18 mouse cellular contexts compared by ENCODE assay signal in genomic region chr14:17747922-17748321, GRCm38 (mm10).
DNase-seq lines count a peak whose midpoint lies in the region; ATAC-seq and TF ChIP-seq lines count a peak whose summit lies in the region.
"Had no signal": no experiment of that assay in that cellular context is flagged by ENCODE, and none has a peak within 500 bp of the region (broad histone marks: within the 10 kb centered on the region; RNA-seq: fewer than 3 reads in every experiment).

No protein-coding gene starts in this region.

- peak; percentile 79 for DNase-seq in adrenal gland, adult 2 months
- DNase-seq in adrenal gland, adult 18-20 months (ENCODE audit: low spot score in 2 of 2) = no peak
- DNase-seq in liver, embryonic 11.5 days (ENCODE audit: low spot score) = no peak
- DNase-seq in adrenal gland, postnatal 10 days = peak; percentile 37
- peak; percentile 18 to 54 for DNase-seq in kidney, postnatal 25 days
- DNase-seq in hindbrain, postnatal 0 days (ENCODE audit: low spot score) = no peak
- no peak for DNase-seq in left cerebral cortex, postnatal 10 days (ENCODE audit: extremely low spot score in 1 of 2, low spot score in 2 of 2)
- DNase-seq: cerebellum, adult 9-11 months; embryo, embryonic 11 days; forebrain, postnatal 0 days; gastrocnemius, postnatal 25 days; right cerebral cortex, postnatal 4 days had no signal

- intact Hi-C loops in left cerebral cortex, postnatal 10 days (cut with DNase I) = no loop called here

- no peak overlapping the region for H3K4me3 ChIP-seq in liver, embryonic 16.5 days (ENCODE audit: low read depth, low read length)
- no peak overlapping the region for H3K4me3 ChIP-seq in liver, embryonic 11.5 days (ENCODE audit: low read depth, low read length)
- no peak overlapping the region for H3K4me3 ChIP-seq in hindbrain, postnatal 0 days (ENCODE audit: low read length)
- H3K4me3 ChIP-seq: heart, embryonic 13.5 days; limb, embryonic 10.5 days; lung, embryonic 15.5 days; midbrain, embryonic 13.5 days; stomach, embryonic 15.5 days had no signal

- H3K4me2 ChIP-seq in liver, embryonic 16.5 days (ENCODE audit: low read depth, low read length) = no peak overlapping the region
- no peak overlapping the region for H3K4me2 ChIP-seq in liver, embryonic 11.5 days
- H3K4me2 ChIP-seq in hindbrain, postnatal 0 days (ENCODE audit: low read depth, low read length) = no peak overlapping the region
- H3K4me2 ChIP-seq: heart, embryonic 13.5 days; lung, embryonic 15.5 days; midbrain, embryonic 13.5 days; stomach, embryonic 15.5 days had no signal

- 0 out of 2 replicates have a peak, but pooled peaks have one; percentile 35 for ATAC-seq in liver, embryonic 16.5 days (ENCODE audit: low read depth)
- ATAC-seq in liver, embryonic 11.5 days (replicated peaks; ENCODE audit: low FRiP score) = no peak
- no peak for ATAC-seq in hindbrain, postnatal 0 days
- ATAC-seq: forebrain, postnatal 0 days; midbrain, embryonic 13.5 days had no signal

- H3K27me3 ChIP-seq in liver, embryonic 16.5 days (ENCODE audit: control insufficient read depth, insufficient read depth, low read depth, low read length) = no peaks in the 10 kb centered on the region
- H3K27me3 ChIP-seq in liver, embryonic 11.5 days (replicated peaks; ENCODE audit: control insufficient read depth, insufficient read depth, low read length) = no peaks in the 10 kb centered on the region
- no peaks in the 10 kb centered on the region for H3K27me3 ChIP-seq in hindbrain, postnatal 0 days (ENCODE audit: insufficient read depth, low read length)
- H3K27me3 ChIP-seq: heart, embryonic 13.5 days; lung, embryonic 15.5 days; midbrain, embryonic 13.5 days; stomach, embryonic 15.5 days had no signal

- 69% methylated on average over 3 of the region's 3 CpGs for WGBS in liver, embryonic 16.5 days (ENCODE audit: insufficient replicate concordance)
- 84% methylated on average over 3 of the region's 3 CpGs for WGBS in liver, embryonic 11.5 days
- WGBS in hindbrain, postnatal 0 days = 83% methylated on average over 3 of the region's 3 CpGs

- H3K4me1 ChIP-seq in liver, embryonic 16.5 days (ENCODE audit: control insufficient read depth, low read depth, low read length) = no peaks in the 10 kb centered on the region; the same call in 1 of the 2 replicates
- H3K4me1 ChIP-seq in liver, embryonic 11.5 days (replicated peaks; ENCODE audit: control insufficient read depth, insufficient read depth, low read length) = no peaks in the 10 kb centered on the region
- no peaks in the 10 kb centered on the region for H3K4me1 ChIP-seq in hindbrain, postnatal 0 days (ENCODE audit: insufficient read depth, low read length)
- H3K4me1 ChIP-seq: heart, embryonic 13.5 days; limb, embryonic 10.5 days; stomach, embryonic 15.5 days had no signal

- H3K27ac ChIP-seq in liver, embryonic 16.5 days (ENCODE audit: low read length) = no peak overlapping the region
- H3K27ac ChIP-seq in liver, embryonic 11.5 days (ENCODE audit: low read depth, low read length) = no peak overlapping the region
- no peak overlapping the region for H3K27ac ChIP-seq in hindbrain, postnatal 0 days
- H3K27ac ChIP-seq: heart, embryonic 13.5 days; limb, embryonic 10.5 days; lung, embryonic 15.5 days; midbrain, embryonic 13.5 days; stomach, embryonic 15.5 days had no signal

- no peak overlapping the region for H3K9ac ChIP-seq in liver, embryonic 16.5 days (ENCODE audit: low read depth, low read length)
- H3K9ac ChIP-seq in liver, embryonic 11.5 days (ENCODE audit: low read depth, low read length) = no peak overlapping the region
- H3K9ac ChIP-seq in hindbrain, postnatal 0 days (replicated peaks; ENCODE audit: low read length) = no peak overlapping the region
- H3K9ac ChIP-seq: forebrain, postnatal 0 days; heart, embryonic 13.5 days; lung, embryonic 15.5 days; midbrain, embryonic 13.5 days; stomach, embryonic 15.5 days had no signal

- no peaks in the 10 kb centered on the region for H3K36me3 ChIP-seq in liver, embryonic 16.5 days (ENCODE audit: control insufficient read depth, insufficient read depth)
- H3K36me3 ChIP-seq in liver, embryonic 11.5 days (ENCODE audit: control insufficient read depth, insufficient read depth, low read length) = no peaks in the 10 kb centered on the region
- no peaks in the 10 kb centered on the region for H3K36me3 ChIP-seq in hindbrain, postnatal 0 days (ENCODE audit: insufficient read depth, low read length)
- H3K36me3 ChIP-seq: heart, embryonic 13.5 days; limb, embryonic 10.5 days; lung, embryonic 15.5 days; midbrain, embryonic 13.5 days; stomach, embryonic 15.5 days had no signal

- no peaks in the 10 kb centered on the region for H3K9me3 ChIP-seq in liver, embryonic 16.5 days (replicated peaks; ENCODE audit: control insufficient read depth, low read length)
- H3K9me3 ChIP-seq in liver, embryonic 11.5 days (ENCODE audit: control insufficient read depth, low read length) = no peaks in the 10 kb centered on the region
- no peaks in the 10 kb centered on the region for H3K9me3 ChIP-seq in hindbrain, postnatal 0 days (ENCODE audit: low read length)
- H3K9me3 ChIP-seq: heart, embryonic 13.5 days; limb, embryonic 10.5 days; lung, embryonic 15.5 days; midbrain, embryonic 13.5 days; stomach, embryonic 15.5 days had no signal

- TF ChIP-seq CTCF in hindbrain, postnatal 0 days (IDR thresholded peaks at IDR 0.05; ENCODE audit: low read depth) = no peak

Comparison
In these comparisons a context has a peak if more than half of its experiments do, and no peak if none do; other contexts are left out.
1. DNase-seq: peak in adrenal gland, adult 2 months (single experiment), adrenal gland, postnatal 10 days (single experiment) and kidney, postnatal 25 days (2 of 2); none in adrenal gland, adult 18-20 months (0 of 2), liver, embryonic 11.5 days (single experiment), hindbrain, postnatal 0 days (single experiment) and left cerebral cortex, postnatal 10 days (0 of 2).